Mouse (Mus musculus) CH12.LX (cell line): Measurements from ENCODE around the gene Cmc2.

Experiments
- E2F4 ChIP-seq: IDR thresholded peaks from 2 replicates; pipeline ENCODE4 v1.6.1; 2011; ENCODE audit warnings: low read depth, low read length, improper control_type of control experiment; ENCODE audit not compliant: insufficient replicate concordance
- EP300 ChIP-seq: IDR thresholded peaks from 2 replicates; pipeline ENCODE4 v1.6.1; 2011; ENCODE audit warnings: low read length, improper control_type of control experiment
- IRF4 ChIP-seq: IDR thresholded peaks from 2 replicates; pipeline ENCODE4 v1.6.1; 2014; ENCODE audit warnings: low read depth, mild to moderate bottlenecking, inconsistent platforms, low read length, improper control_type of control experiment

GRCm38 (mm10) chr8:116893938-116894337 is 27.3 kb downstream of the Cmc2 start:
- TF ChIP-seq IRF4 (no peak), EP300 (no peak), E2F4 (no peak)
